Mouse (Mus musculus) brown adipose tissue, adult 24 weeks (tissue): Measurements from ENCODE around the gene Ints13. TPM values are rescaled to one million over a fixed set of nuclear protein-coding genes. Genes with fewer than 3 reads are reported as not detected.
A peak's percentile ranks its signal among the peaks of the same experiment; 100 is the strongest.
"Not testable (repeated sequence)": the region's sequence is repeated elsewhere in the genome, so short reads cannot be mapped to it uniquely, and the experiment has no call there.

Source experiments
- H3K27ac ChIP-seq: fragments of 200-500 bp; replicated peaks from 2 replicates; pipeline ENCODE4 v1.5.1; 2012; ENCODE audit warnings: low read depth, mild to moderate bottlenecking, low read length
- H3K4me1 ChIP-seq: fragments of 200-500 bp; 2 replicates; pipeline ENCODE4 v1.6.1; 2012; ENCODE audit warnings: low read length, mixed read lengths; ENCODE audit not compliant: control insufficient read depth, insufficient read depth, insufficient read length
- H3K4me3 ChIP-seq: fragments of 200-500 bp; 2 replicates; pipeline ENCODE4 v1.5.1; 2012; ENCODE audit warnings: low read depth, mild to moderate bottlenecking, low read length, moderate library complexity; ENCODE audit not compliant: insufficient read depth
- polyA plus RNA-seq: library from polyadenylated mRNA; stranded (reverse); fragments of >200 nt; gene quantifications from 2 replicates; pipeline ENCODE4 v1.2.4, GENCODE M21; 2012; ENCODE audit not compliant: missing spikeins, insufficient read depth, insufficient read length

Ints13 gene
- polyA plus RNA-seq, 1 experiment = 47.8 TPM

- no peaks in the 10 kb centered on the region for H3K4me1 ChIP-seq
- peak within 1 kb of the TSS; percentile 87 for H3K4me3 ChIP-seq
- peak within 1 kb of the TSS; percentile 96 for H3K27ac ChIP-seq
Observed at GRCm38 (mm10) chr6:146576903-146577302, 732 bp downstream of the Ints13 start, which contains the start of gene Fgfr1op2. Gene Fgfr1op2 (plus strand): TSS chr6:146577203.

- no peak overlapping the region for H3K27ac ChIP-seq
- H3K4me1 ChIP-seq = no peaks in the 10 kb centered on the region
- no peak overlapping the region for H3K4me3 ChIP-seq
Observed at GRCm38 (mm10) chr6:146572073-146572472, 5.6 kb downstream of the Ints13 start.

DNA sequence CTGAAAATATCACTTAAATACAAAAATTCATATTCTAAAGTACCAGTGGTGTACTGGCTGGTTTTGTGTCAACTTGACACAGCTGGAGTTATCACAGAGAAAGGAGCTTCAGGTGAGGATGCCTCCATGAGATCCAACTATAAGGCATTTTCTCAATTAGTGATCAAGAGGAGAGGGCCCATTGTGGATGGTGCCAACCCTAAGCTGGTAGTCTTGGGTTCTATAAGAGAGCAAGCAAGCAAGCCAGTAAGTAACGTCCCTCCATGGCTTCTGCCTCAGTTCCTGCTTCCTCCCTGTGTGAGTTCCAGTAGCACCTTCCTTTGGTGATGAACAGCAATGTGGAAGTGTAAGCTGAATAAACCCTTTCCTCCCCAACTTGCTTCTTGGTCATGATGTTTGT lies 15.2 kb downstream of the Ints13 start:
- not testable (repeated sequence) for H3K27ac ChIP-seq, H3K4me3 ChIP-seq, H3K4me1 ChIP-seq

GRCm38 (mm10) chr6:146551326-146551725 lies 26.3 kb downstream of the Ints13 start:
- Histone ChIP-seq H3K4me3 (no peak overlapping the region), H3K4me1 (no peaks in the 10 kb centered on the region), H3K27ac (no peak overlapping the region)

DNA sequence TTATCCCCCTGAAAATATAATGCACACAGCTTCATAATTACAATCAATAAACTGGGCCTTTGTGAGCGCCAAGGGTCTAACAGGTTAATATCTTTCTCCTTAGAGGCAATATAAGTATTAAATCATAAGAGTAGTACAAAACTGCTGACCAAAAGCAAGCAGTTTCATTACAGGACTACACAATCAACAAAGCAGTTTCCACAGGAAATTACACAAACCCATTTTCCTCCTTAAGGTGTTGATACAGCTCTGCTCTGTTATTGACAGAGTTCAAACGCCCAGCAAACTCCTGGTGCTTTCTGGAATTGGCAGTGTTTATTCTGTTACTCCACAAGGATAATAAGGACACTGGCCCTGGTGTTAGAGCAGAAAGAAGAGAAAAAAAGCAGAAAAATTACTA lies 27.2 kb downstream of the Ints13 start:
- Histone ChIP-seq H3K4me1 (0 out of 2 replicates have a peak, but pooled peaks cover 2% of the 10 kb centered on the region), H3K4me3 (no peak overlapping the region), H3K27ac (no peak overlapping the region)

- Histone ChIP-seq H3K27ac (no peak overlapping the region), H3K4me1 (0 out of 2 replicates have a peak, but pooled peaks cover 4% of the 10 kb centered on the region), H3K4me3 (no peak overlapping the region)
Observed at GRCm38 (mm10) chr6:146545289-146545865, 32.3 kb downstream of the Ints13 start.

GRCm38 (mm10) chr6:146544622-146545021 lies 33.0 kb downstream of the Ints13 start:
- Histone ChIP-seq H3K4me3 (no peak overlapping the region), H3K27ac (no peak overlapping the region), H3K4me1 (0 out of 2 replicates have a peak, but pooled peaks cover 4% of the 10 kb centered on the region)

GRCm38 (mm10) chr6:146540386-146540785 lies 37.2 kb downstream of the Ints13 start:
- no peak overlapping the region for H3K4me3 ChIP-seq

GRCm38 (mm10) chr6:146538661-146539060 lies 39.0 kb downstream of the Ints13 start:
- Histone ChIP-seq H3K4me3 (no peak overlapping the region), H3K27ac (no peak overlapping the region), H3K4me1 (no peaks in the 10 kb centered on the region)

More at GRCm38 (mm10) chr6:146540386-146540785, 37.2 kb downstream of the Ints13 start:
- no peak overlapping the region for H3K27ac ChIP-seq
- H3K4me1 ChIP-seq = 0 out of 2 replicates have a peak, but pooled peaks cover 2% of the 10 kb centered on the region

DNA sequence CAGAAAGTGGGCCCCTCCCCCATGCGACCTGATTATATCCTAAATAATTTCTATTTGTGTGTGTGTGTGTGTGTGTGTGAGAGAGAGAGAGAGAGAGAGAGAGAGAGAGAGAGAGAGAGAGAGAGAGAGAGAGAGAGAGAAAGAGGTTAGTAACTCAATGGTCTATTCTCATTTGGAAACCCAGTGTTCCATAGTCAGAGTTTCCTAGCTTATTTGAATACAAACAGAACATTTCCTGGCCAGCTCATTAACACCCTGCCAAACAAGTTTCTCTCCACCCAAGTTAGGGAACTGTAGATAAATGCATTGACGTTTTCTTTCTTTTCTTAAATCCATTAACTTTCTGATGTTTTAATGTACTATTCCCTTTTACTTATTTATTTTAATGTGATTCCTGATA lies 39.6 kb downstream of the Ints13 start:
- Histone ChIP-seq H3K4me1 (no peaks in the 10 kb centered on the region), H3K4me3 (no peak overlapping the region), H3K27ac (no peak overlapping the region)

- Histone ChIP-seq H3K4me1 (no peaks in the 10 kb centered on the region), H3K27ac (no peak overlapping the region), H3K4me3 (no peak overlapping the region)
Observed at GRCm38 (mm10) chr6:146537111-146537510, 40.5 kb downstream of the Ints13 start.

GRCm38 (mm10) chr6:146535501-146535900 lies 42.1 kb downstream of the Ints13 start:
- H3K4me1 ChIP-seq = peaks cover 3% of the 10 kb centered on the region; the same call in 1 of the 2 replicates
- no peak overlapping the region for H3K4me3 ChIP-seq
- no peak overlapping the region for H3K27ac ChIP-seq

DNA sequence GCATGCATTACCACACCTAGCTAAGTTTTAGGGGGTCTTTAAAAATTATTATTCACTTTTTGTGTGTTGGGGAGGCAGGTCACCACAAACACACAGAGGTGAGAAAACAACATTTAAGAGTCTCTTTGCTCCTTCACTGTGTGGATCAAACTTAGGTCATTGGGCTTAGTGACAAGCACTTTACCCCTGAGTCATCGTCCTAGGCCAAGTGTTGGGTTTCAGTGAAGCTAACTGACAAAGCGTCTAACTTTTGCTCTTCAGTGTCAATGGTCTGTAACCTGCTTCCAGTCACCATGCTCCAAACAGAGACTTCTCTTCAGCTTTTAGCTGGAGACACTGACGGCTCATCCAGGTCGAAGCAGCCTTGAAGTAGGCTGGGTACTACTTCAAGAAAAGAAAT lies 44.5 kb downstream of the Ints13 start:
- Histone ChIP-seq H3K4me1 (peaks cover 9% of the 10 kb centered on the region), H3K27ac (no peak overlapping the region), H3K4me3 (no peak overlapping the region)

GRCm38 (mm10) chr6:146530769-146531168 lies 46.9 kb downstream of the Ints13 start:
- Histone ChIP-seq H3K4me1 (peaks cover 9% of the 10 kb centered on the region), H3K4me3 (no peak overlapping the region), H3K27ac (peak overlapping the region; percentile 59; the same call in 1 of the 2 replicates)

- H3K4me1 ChIP-seq = peaks cover 9% of the 10 kb centered on the region
- H3K27ac ChIP-seq = peak overlapping the region; percentile 18; the same call in 1 of the 2 replicates
- no peak overlapping the region for H3K4me3 ChIP-seq
Observed at GRCm38 (mm10) chr6:146530363-146530762, 47.3 kb downstream of the Ints13 start.

DNA sequence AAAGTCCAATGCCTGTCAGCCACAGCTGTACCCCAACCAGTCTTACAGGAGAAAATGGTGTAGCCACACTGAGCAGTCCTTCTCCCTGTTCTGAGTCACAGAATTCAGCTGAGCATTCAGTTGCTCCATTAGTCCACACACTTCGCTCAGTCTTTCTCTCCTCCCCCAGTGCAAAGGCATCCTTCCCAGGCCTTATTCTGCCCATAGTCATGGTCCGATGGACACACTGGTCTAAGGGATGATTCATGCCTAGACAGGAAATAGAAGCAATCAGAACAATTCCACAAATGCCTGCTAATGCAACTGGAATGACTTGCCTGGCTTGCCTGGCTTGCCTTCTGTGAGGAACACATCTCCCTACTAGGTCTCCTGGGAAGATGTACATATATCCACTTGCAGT lies 50.1 kb downstream of the Ints13 start:
- no peak overlapping the region for H3K4me3 ChIP-seq
- no peak overlapping the region for H3K27ac ChIP-seq
- peaks cover 9% of the 10 kb centered on the region for H3K4me1 ChIP-seq
